Mouse (Mus musculus) embryonic fibroblast, embryonic 13.5 days (primary cell): ENCODE measurements around the gene Gpr119.

Source experiments
- CTCF ChIP-seq: IDR thresholded peaks from 2 replicates; pipeline ENCODE4 v1.5.1; 2011; ENCODE audit warnings: mild to moderate bottlenecking, control low read depth, low read length, moderate library complexity, borderline replicate concordance; ENCODE audit not compliant: insufficient read depth
- POLR2A ChIP-seq: IDR thresholded peaks from 2 replicates; pipeline ENCODE4 v1.6.1; 2011; ENCODE audit warnings: low read depth, mild to moderate bottlenecking, control low read depth, low read length, moderate library complexity

- TF ChIP-seq CTCF (no peak), POLR2A (no peak)
Observed at GRCm38 (mm10) chrX:48669588-48669987, 4.7 kb downstream of the Gpr119 start.
